Mouse (Mus musculus): ENCODE data around the gene Rbm4.
"Not testable (repeated sequence)": the region's sequence is repeated elsewhere in the genome, so short reads cannot be mapped to it uniquely, and the experiment has no call there.

Gene Rbm4

GRCm38 (mm10) chr19:4797846-4798245 is 4.1 kb upstream of the Rbm4 start:
- DNase-seq (ENCODE audit: low read depth, low spot score), result peak; percentile 76

DNA sequence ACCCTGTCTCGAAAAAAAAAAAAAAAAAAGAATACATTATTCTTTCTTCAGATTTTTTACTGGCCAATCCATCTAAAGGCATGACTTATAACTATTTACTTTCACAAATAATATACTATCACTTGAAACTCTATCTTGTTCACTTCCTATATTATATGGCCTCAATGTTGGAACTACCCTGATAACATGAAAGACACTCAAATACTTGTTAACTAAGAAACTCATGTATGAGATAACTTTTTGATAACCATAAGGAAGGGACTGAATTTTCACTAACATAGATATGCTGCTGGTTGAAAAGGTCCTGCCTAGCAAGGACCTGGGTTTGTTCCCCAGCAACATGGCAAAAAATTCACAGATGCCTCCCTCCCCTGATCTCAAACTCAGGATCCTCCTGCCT is 2.2 kb upstream of the Rbm4 start:
- no peak for DNase-seq (ENCODE audit: low read depth, low spot score)

- DNase-seq (ENCODE audit: low read depth, low spot score), result peak; percentile 20
These were observed 345 bp downstream of the Rbm4 start for GRCm38 (mm10) chr19:4793281-4793830.

DNA sequence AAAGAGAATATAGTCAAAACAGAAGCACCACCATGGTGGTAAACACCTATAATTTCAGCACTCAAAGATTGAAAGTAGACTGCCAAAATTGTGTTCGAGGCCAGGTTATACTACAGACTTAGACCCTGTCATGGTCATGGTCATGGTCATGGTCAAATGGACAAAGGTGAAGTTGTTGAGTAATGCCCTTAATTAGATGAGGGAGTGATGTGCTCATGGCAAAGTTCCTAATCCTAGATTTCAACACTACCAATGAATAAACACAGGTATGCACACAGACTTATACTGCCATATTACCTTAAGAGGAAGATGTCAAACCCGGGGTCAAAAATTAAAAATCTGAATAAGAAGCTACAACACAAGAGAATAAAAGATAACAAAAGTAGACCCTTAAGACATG is 7.4 kb downstream of the Rbm4 start:
- DNase-seq (ENCODE audit: low read depth, low spot score), result no peak

DNA sequence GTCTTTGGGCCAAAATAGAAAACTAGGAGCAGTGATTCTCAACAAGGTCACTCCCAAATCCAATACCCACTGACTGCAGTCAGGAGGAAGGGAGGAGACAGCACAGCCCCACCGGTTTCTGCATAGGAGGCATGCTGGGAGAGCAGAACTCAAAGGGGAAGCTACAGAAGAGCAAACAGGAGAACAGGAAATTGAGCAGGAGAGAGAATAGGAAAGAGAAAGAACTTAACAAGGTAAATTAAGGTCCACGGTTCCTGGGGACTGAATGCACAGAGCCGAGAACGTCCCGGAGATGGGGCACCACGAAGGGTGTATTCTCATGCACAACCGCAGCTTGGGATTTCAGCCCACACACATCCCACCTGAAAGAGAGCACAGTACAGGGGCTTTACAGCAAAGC is 8.5 kb downstream of the Rbm4 start:
- no peak for DNase-seq (ENCODE audit: low read depth, low spot score)

- no peak for DNase-seq (ENCODE audit: low read depth, low spot score)
These were observed 10.8 kb downstream of the Rbm4 start for GRCm38 (mm10) chr19:4782891-4783290.

- DNase-seq (ENCODE audit: low read depth, low spot score), result no peak
These were observed 20.9 kb downstream of the Rbm4 start for GRCm38 (mm10) chr19:4772785-4773184.

GRCm38 (mm10) chr19:4767507-4768148 is 26.1 kb downstream of the Rbm4 start:
- no peak for DNase-seq (ENCODE audit: low read depth, low spot score)

GRCm38 (mm10) chr19:4762876-4763275 is 30.8 kb downstream of the Rbm4 start:
- DNase-seq (ENCODE audit: low read depth, low spot score), result peak; percentile 75

DNA sequence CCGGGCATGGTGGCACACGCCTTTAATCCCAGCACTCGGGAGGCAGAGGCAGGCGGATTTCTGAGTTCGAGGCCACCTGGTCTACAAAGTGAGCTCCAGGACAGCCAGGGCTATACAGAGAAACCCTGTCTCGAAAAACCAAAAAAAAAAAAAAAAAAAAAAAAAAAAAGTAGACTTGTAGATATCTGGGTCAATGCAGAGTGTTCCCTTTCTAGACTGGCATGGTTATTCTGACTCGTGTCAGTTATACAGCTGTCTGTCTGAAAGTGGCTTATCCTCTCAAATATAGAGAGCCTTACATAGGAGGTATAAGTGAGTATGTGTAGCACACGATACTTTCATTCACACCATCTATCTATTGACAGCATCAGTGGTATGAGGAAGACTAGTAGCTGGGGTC is 33.2 kb downstream of the Rbm4 start:
- DNase-seq (ENCODE audit: low read depth, low spot score), result not testable (repeated sequence)

DNA sequence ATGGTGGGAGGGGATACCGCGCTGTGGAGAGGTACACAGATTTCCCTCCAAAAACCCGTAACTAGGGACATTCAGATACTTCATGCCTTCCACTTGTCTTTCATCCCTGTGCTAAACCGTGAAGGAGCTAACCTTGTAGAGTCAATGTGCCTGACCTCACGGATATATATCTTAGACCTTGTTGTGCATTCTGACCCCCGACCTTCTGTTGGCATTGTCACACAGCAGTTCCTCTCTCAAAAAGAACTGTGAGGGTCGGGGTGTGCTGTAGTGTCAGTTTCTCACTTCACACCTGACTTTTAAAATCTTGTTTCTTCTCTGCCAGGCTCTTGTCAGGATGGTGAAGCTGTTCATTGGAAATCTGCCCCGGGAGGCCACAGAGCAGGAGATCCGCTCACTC is 36.8 kb downstream of the Rbm4 start:
- DNase-seq (ENCODE audit: low read depth, low spot score), result no peak

DNA sequence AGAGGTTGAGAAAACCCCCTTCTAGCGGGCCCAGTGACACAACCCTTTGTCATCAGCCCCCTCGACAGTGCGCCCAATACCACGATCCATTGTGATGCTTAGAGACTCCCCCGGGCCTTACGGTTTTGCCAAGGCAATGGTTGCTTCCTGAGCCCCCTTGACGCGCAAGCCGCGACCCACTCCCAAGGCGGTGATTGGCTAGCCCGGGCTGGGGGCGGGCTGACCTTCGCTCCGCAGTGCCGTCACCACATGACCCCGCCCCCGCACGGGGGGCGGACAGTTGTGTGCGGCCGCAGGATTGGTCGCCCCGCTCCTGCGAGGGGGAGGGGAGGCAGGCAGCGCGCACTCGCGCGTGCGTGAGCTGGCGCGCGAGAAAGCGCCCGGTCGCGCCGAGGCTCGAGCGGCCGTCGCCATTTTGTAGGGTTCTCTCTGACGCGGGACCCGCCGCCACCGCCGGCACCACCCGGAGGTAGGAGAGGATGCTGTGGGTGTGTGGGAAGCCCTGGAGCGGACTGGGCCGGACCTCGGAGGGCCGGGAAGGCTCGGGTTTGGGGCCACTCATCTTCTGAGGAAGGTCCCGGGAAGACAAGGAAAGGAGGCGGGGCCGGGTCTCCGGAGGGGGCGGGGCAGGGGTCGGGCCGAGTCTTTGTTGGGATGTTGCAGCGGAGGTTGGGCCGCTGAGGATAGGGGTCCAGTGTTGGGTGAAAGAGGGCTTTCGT is 37.3 kb downstream of the Rbm4 start, which contains the start of gene Rbm4b:
Rbm4b (plus strand) TSS at position 305 of the 719 bp plus-strand sequence.
- peak; percentile 98 for DNase-seq (ENCODE audit: low read depth, low spot score)

DNA sequence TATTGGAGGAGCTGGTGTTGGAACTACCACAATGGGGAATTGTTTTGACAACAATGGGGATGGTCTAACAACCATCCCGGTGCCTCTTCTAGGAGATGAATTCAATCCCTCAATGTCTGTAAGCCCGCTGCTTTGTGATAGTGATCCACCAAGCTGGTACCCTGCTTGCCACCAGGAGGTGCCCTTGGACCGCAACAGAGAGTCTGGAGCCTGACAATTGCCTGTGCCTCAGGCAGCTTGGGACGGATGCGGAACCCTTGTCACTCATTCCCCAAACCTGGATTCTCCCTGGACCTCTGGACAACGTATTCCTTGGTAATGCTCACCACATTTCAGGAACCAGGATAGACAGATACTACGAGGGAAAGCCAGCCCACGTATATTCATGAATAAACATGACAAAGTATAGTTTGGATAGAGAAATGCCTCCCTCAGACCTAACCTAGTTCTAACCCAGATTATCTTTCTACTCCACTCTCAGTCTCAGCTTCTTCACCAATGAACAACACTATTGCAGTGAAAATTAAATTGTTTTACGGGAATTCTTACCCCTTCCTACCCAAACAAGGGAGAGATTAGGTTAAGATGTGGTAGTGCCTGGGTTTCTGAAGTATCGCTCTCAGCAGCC is 38.0 kb downstream of the Rbm4 start:
- peak; percentile 97 for DNase-seq (ENCODE audit: low read depth, low spot score)

GRCm38 (mm10) chr19:4749975-4750374 is 43.7 kb downstream of the Rbm4 start:
- peak; percentile 60 for DNase-seq (ENCODE audit: low read depth, low spot score)

- no peak for DNase-seq (ENCODE audit: low read depth, low spot score)
These were observed 45.2 kb downstream of the Rbm4 start for GRCm38 (mm10) chr19:4748493-4748892.

GRCm38 (mm10) chr19:4747631-4748312 is 45.9 kb downstream of the Rbm4 start:
- peak; percentile 34 for DNase-seq (ENCODE audit: low read depth, low spot score)

- DNase-seq (ENCODE audit: low read depth, low spot score), result peak; percentile 88
These were observed 47.1 kb downstream of the Rbm4 start for GRCm38 (mm10) chr19:4746611-4747010.

DNA sequence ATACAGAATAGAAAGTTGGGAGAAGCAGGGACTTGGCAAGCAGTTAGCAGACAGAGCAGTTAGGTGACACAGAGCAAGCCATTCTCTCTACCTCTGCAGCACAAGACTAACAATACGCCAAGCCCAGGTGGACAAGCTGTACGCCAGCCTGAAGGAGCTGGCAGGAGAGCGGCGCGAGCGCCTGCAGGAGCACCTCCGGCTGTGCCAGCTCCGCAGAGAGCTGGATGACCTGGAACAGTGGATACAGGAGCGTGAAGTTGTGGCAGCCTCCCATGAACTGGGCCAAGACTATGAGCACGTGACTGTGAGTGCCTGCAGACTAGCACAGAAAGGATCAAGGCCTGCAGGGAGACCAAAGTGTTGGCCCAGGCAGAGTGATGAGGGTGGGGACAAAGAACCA is 48.0 kb downstream of the Rbm4 start:
- peak; percentile 80 for DNase-seq (ENCODE audit: low read depth, low spot score)

GRCm38 (mm10) chr19:4745057-4745456 is 48.6 kb downstream of the Rbm4 start:
- peak; percentile 73 for DNase-seq (ENCODE audit: low read depth, low spot score)

- DNase-seq (ENCODE audit: low read depth, low spot score), result peak; percentile 31
These were observed 49.7 kb downstream of the Rbm4 start for GRCm38 (mm10) chr19:4744026-4744425.

DNA sequence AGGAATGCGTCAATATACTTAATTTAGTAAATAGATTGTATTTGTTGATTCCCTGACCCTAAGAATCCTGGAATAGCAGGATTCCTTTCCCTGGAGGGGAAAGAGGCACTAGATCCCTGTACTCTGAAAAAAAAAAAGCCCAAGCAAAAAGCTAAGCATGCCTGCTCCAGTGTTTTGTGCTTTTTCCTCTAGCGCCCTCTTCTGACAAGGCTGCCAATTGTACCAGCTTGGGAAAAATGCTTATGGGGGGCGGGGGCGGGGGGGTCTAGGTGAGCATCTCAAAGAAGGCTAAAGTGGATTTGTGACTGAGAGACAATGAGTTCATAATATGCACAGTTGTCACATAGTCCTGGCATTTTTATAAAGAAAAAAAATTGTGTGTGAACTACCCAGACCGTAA is 50.2 kb downstream of the Rbm4 start:
- peak; percentile 76 for DNase-seq (ENCODE audit: low read depth, low spot score)

DNA sequence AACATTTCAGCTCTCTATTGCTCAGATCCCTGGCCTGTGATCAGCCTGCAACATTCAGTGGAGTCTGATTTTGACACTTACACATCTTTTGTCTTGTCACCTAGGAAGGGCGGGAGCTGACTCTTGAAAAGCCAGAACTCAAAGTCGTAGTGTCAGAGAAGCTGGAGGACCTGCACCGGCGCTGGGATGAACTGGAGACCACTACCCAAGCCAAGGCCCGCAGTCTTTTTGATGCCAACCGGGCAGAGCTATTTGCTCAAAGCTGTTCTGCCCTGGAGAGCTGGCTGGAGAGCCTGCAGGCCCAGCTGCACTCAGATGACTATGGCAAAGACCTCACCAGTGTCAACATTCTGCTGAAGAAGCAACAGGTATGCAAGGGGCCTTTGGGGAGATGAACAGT is 51.5 kb downstream of the Rbm4 start:
- no peak for DNase-seq (ENCODE audit: low read depth, low spot score)
